Mouse (Mus musculus): ENCODE measurements around the gene Map7. TPM values are rescaled to one million over a fixed set of nuclear protein-coding genes. Genes with fewer than 3 reads are reported as not detected.

Gene Map7
- polyA plus RNA-seq, 1 experiment from 2014 or later: 6.4 TPM

- H3K36me3 ChIP-seq: no peaks in the 10 kb centered on the region
- no peak overlapping the region for H3K4me3 ChIP-seq
- no peak overlapping the region for H3K27ac ChIP-seq
- 0 out of 2 replicates have a peak, but pooled peaks cover 4% of the 10 kb centered on the region for H3K4me1 ChIP-seq (replicated peaks)
- H3K4me2 ChIP-seq: no peak overlapping the region
- WGBS: 81% methylated on average over 3 of the region's 3 CpGs
- no peaks in the 10 kb centered on the region for H3K27me3 ChIP-seq
- no peak overlapping the region for H3K9ac ChIP-seq
- no peak for ATAC-seq (replicated peaks; ENCODE audit: insufficient number of reproducible peaks, insufficient read depth, low FRiP score, low read depth)
- H3K9me3 ChIP-seq (replicated peaks): no peaks in the 10 kb centered on the region
Measured at GRCm38 (mm10) chr10:20235656-20236055, 87.4 kb downstream of the Map7 start.

- ATAC-seq (replicated peaks; ENCODE audit: insufficient number of reproducible peaks, insufficient read depth, low FRiP score, low read depth): no peak
- H3K36me3 ChIP-seq: no peaks in the 10 kb centered on the region
- H3K4me1 ChIP-seq (replicated peaks): 0 out of 2 replicates have a peak, but pooled peaks cover 6% of the 10 kb centered on the region
- H3K4me2 ChIP-seq: no peak overlapping the region
- no peak overlapping the region for H3K9ac ChIP-seq
- 77% methylated on average over 6 of the region's 6 CpGs for WGBS
- no peaks in the 10 kb centered on the region for H3K9me3 ChIP-seq (replicated peaks)
- no peak overlapping the region for H3K4me3 ChIP-seq
- no peak overlapping the region for H3K27ac ChIP-seq
- H3K27me3 ChIP-seq: no peaks in the 10 kb centered on the region
Measured at GRCm38 (mm10) chr10:20236241-20236640, 88.0 kb downstream of the Map7 start.

- 77% methylated on average over 5 of the region's 5 CpGs for WGBS
- H3K4me1 ChIP-seq (replicated peaks): 0 out of 2 replicates have a peak, but pooled peaks cover 6% of the 10 kb centered on the region
Measured at GRCm38 (mm10) chr10:20238281-20238680, 90.0 kb downstream of the Map7 start.

GRCm38 (mm10) chr10:20240858-20241257 lies 92.6 kb downstream of the Map7 start:
- Histone ChIP-seq H3K27ac (no peak overlapping the region), H3K4me3 (no peak overlapping the region), H3K9me3 (replicated peaks) (no peaks in the 10 kb centered on the region), H3K4me2 (no peak overlapping the region), H3K9ac (no peak overlapping the region), H3K4me1 (replicated peaks) (0 out of 2 replicates have a peak, but pooled peaks cover 3% of the 10 kb centered on the region), H3K27me3 (no peaks in the 10 kb centered on the region), H3K36me3 (no peaks in the 10 kb centered on the region)
- 76% methylated on average over 6 of the region's 6 CpGs for WGBS
- ATAC-seq (replicated peaks; ENCODE audit: insufficient number of reproducible peaks, insufficient read depth, low FRiP score, low read depth): no peak

More at GRCm38 (mm10) chr10:20238281-20238680, 90.0 kb downstream of the Map7 start:
- Histone ChIP-seq H3K9ac (no peak overlapping the region), H3K9me3 (replicated peaks) (no peaks in the 10 kb centered on the region), H3K36me3 (no peaks in the 10 kb centered on the region), H3K4me3 (no peak overlapping the region), H3K27me3 (no peaks in the 10 kb centered on the region), H3K4me2 (no peak overlapping the region), H3K27ac (no peak overlapping the region)
- no peak for ATAC-seq (replicated peaks; ENCODE audit: insufficient number of reproducible peaks, insufficient read depth, low FRiP score, low read depth)

- ATAC-seq (replicated peaks; ENCODE audit: insufficient number of reproducible peaks, insufficient read depth, low FRiP score, low read depth): no peak
- Histone ChIP-seq H3K27ac (no peak overlapping the region), H3K9ac (no peak overlapping the region), H3K4me2 (no peak overlapping the region), H3K4me3 (no peak overlapping the region), H3K4me1 (replicated peaks) (0 out of 2 replicates have a peak, but pooled peaks cover 3% of the 10 kb centered on the region), H3K9me3 (replicated peaks) (no peaks in the 10 kb centered on the region), H3K36me3 (no peaks in the 10 kb centered on the region), H3K27me3 (no peaks in the 10 kb centered on the region)
- WGBS: 82% methylated on average over 7 of the region's 7 CpGs
Measured at GRCm38 (mm10) chr10:20243321-20243720, 95.0 kb downstream of the Map7 start.

GRCm38 (mm10) chr10:20245082-20245481 lies 96.8 kb downstream of the Map7 start:
- no peak overlapping the region for H3K4me3 ChIP-seq
- no peak overlapping the region for H3K27ac ChIP-seq
- H3K4me2 ChIP-seq: no peak overlapping the region
- H3K4me1 ChIP-seq (replicated peaks): 0 out of 2 replicates have a peak, but pooled peaks cover 3% of the 10 kb centered on the region
- H3K9ac ChIP-seq: no peak overlapping the region
- no peaks in the 10 kb centered on the region for H3K9me3 ChIP-seq (replicated peaks)
- H3K27me3 ChIP-seq: no peaks in the 10 kb centered on the region
- no peaks in the 10 kb centered on the region for H3K36me3 ChIP-seq
- WGBS: 86% methylated on average over 11 of the region's 11 CpGs
- ATAC-seq (replicated peaks; ENCODE audit: insufficient number of reproducible peaks, insufficient read depth, low FRiP score, low read depth): no peak

- WGBS: 95% methylated on average over 10 of the region's 10 CpGs
- Histone ChIP-seq H3K9ac (no peak overlapping the region), H3K27ac (no peak overlapping the region), H3K4me2 (no peak overlapping the region), H3K36me3 (no peaks in the 10 kb centered on the region), H3K4me1 (replicated peaks) (no peaks in the 10 kb centered on the region), H3K27me3 (no peaks in the 10 kb centered on the region), H3K9me3 (replicated peaks) (no peaks in the 10 kb centered on the region), H3K4me3 (no peak overlapping the region)
- no peak for ATAC-seq (replicated peaks; ENCODE audit: insufficient number of reproducible peaks, insufficient read depth, low FRiP score, low read depth)
Measured at GRCm38 (mm10) chr10:20249091-20249490, 100.8 kb downstream of the Map7 start.

GRCm38 (mm10) chr10:20255579-20255978 lies 107.3 kb downstream of the Map7 start:
- Histone ChIP-seq H3K36me3 (no peaks in the 10 kb centered on the region), H3K9ac (no peak overlapping the region), H3K27ac (no peak overlapping the region), H3K9me3 (replicated peaks) (no peaks in the 10 kb centered on the region), H3K4me2 (no peak overlapping the region), H3K4me3 (no peak overlapping the region), H3K4me1 (replicated peaks) (peaks cover 7% of the 10 kb centered on the region; the same call in 1 of the 2 replicates), H3K27me3 (no peaks in the 10 kb centered on the region)
- no peak for ATAC-seq (replicated peaks; ENCODE audit: insufficient number of reproducible peaks, insufficient read depth, low FRiP score, low read depth)
- 75% methylated on average over 8 of the region's 8 CpGs for WGBS

GRCm38 (mm10) chr10:20257054-20257643 lies 108.9 kb downstream of the Map7 start:
- Histone ChIP-seq H3K4me3 (no peak overlapping the region), H3K27ac (no peak overlapping the region), H3K36me3 (no peaks in the 10 kb centered on the region), H3K4me2 (no peak overlapping the region), H3K9ac (no peak overlapping the region), H3K4me1 (replicated peaks) (peaks cover 7% of the 10 kb centered on the region; the same call in 1 of the 2 replicates), H3K27me3 (no peaks in the 10 kb centered on the region), H3K9me3 (replicated peaks) (no peaks in the 10 kb centered on the region)
- ATAC-seq (replicated peaks; ENCODE audit: insufficient number of reproducible peaks, insufficient read depth, low FRiP score, low read depth): no peak
- WGBS: 51% methylated on average over 14 of the region's 14 CpGs

- WGBS: 82% methylated on average over 15 of the region's 15 CpGs
- Histone ChIP-seq H3K27ac (no peak overlapping the region), H3K4me3 (no peak overlapping the region), H3K9ac (no peak overlapping the region), H3K4me2 (no peak overlapping the region), H3K36me3 (no peaks in the 10 kb centered on the region), H3K9me3 (replicated peaks) (no peaks in the 10 kb centered on the region), H3K4me1 (replicated peaks) (peaks cover 7% of the 10 kb centered on the region; the same call in 1 of the 2 replicates), H3K27me3 (no peaks in the 10 kb centered on the region)
- no peak for ATAC-seq (replicated peaks; ENCODE audit: insufficient number of reproducible peaks, insufficient read depth, low FRiP score, low read depth)
Measured at GRCm38 (mm10) chr10:20257721-20258720, 109.8 kb downstream of the Map7 start.

GRCm38 (mm10) chr10:20259476-20259875 lies 111.2 kb downstream of the Map7 start:
- WGBS: 88% methylated on average over 2 of the region's 2 CpGs
- no peak overlapping the region for H3K4me3 ChIP-seq

More at GRCm38 (mm10) chr10:20259476-20259875, 111.2 kb downstream of the Map7 start:
- H3K9ac ChIP-seq: no peak overlapping the region
- no peaks in the 10 kb centered on the region for H3K9me3 ChIP-seq (replicated peaks)
- H3K27me3 ChIP-seq: no peaks in the 10 kb centered on the region
- H3K36me3 ChIP-seq: no peaks in the 10 kb centered on the region
- peaks cover 7% of the 10 kb centered on the region; the same call in 1 of the 2 replicates for H3K4me1 ChIP-seq (replicated peaks)
- H3K27ac ChIP-seq: no peak overlapping the region
- ATAC-seq (replicated peaks; ENCODE audit: insufficient number of reproducible peaks, insufficient read depth, low FRiP score, low read depth): no peak
- H3K4me2 ChIP-seq: no peak overlapping the region
